Mouse (Mus musculus): ENCODE results near the gene Prpsap1. TPM values are rescaled to one million over a fixed set of nuclear protein-coding genes. Genes with fewer than 3 reads are reported as not detected.

The Prpsap1 gene
- polyA plus RNA-seq, 1 experiment, result 112 TPM

DNA sequence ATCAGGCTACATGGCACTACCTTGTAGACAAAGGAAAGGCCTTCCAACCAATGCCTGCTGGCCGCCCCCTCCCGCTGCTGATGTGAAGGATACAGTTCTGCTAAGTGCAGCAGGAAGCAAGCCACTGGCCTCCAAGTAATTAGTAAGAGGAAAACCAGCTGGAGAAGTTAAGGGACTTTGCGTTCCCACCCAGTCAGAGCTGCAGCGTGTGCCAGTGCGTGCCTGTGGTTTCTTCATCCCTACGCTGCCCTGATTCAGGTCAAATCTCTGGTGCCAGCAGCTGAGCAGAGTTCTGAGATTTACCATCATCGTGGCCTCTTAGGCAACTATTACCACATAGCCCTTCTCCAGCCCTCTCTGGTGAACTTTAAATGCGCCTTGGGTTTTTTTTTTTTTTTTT lies 24.5 kb upstream of the Prpsap1 start:
- TF ChIP-seq POLR2A (IDR thresholded peaks at IDR 0.05; ENCODE audit: low read depth, low read length) (no peak), CTCF (IDR thresholded peaks at IDR 0.05; ENCODE audit: borderline replicate concordance, insufficient read depth, low read length) (no peak)
- no peak overlapping the region for H3K27ac ChIP-seq (ENCODE audit: insufficient read depth, low read length)
- H3K4me1 ChIP-seq (ENCODE audit: control insufficient read depth, insufficient read depth, low read length), result peaks cover 8% of the 10 kb centered on the region

DNA sequence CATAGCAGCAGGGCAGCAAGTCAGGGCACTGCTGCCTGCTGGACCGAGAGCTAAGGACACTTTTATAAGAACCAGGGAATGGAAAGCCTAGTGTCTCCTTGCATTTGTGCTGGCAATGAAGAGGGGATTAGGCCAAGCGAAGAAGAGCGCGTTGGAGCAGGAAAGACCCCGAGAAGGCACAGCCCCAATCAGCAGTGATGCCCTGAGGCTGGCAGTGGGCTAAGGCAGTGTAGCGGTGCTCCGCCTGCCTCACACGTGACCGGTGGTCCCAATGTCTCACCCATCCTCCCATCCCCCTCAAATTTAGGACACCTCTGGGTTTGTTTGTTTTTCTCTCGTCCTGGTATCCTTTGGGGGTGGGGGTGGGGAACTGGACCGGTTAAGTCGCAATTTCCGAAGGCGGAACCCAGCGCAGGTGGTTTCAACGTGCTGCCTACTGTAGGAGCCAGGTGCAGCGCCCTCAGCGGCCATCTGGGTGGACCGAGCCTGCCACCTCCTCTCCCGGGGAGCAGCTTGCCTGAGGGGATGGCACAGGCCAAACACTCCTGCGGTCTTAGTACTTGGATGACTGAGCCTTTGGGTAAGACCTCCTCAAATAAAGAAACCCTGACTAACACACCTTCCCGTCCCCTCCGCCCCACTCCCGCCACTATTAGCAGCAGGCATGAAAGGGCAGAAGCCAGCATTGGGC lies 21.5 kb upstream of the Prpsap1 start:
- no peak overlapping the region for H3K4me3 ChIP-seq (ENCODE audit: insufficient read depth, low read length)

More for the DNA sequence above, 24.5 kb upstream of the Prpsap1 start:
- no peak overlapping the region for H3K4me3 ChIP-seq (ENCODE audit: insufficient read depth, low read length)

DNA sequence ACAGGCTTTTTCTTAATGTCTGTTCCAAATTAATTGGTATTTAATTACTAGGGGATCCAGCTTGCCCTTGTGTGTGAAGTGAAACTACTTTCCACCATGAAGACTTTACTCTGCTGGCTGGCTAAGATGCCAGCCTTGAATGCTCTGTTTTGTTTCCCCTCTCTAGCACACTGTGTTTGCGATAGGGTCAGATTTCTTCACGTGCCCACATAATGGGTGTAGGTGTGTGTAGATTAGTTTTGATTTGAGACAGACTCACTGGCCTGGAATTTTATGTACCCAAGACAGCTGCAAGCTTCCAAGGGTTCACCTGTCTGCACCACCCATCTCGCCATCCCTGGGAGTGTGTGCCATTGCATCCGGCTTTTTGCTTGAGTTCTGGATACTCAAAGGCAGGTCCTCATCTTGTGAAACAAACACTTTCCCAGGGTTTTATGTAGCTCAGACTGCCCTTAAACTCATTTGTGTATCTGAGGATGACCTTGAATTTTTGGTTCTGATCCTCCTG lies 19.6 kb upstream of the Prpsap1 start:
- H3K4me3 ChIP-seq (ENCODE audit: insufficient read depth, low read length), result no peak overlapping the region
- H3K4me1 ChIP-seq (ENCODE audit: control insufficient read depth, insufficient read depth, low read length), result no peaks in the 10 kb centered on the region
- H3K27ac ChIP-seq (ENCODE audit: insufficient read depth, low read length), result no peak overlapping the region
- TF ChIP-seq POLR2A (IDR thresholded peaks at IDR 0.05; ENCODE audit: low read depth, low read length) (no peak), CTCF (IDR thresholded peaks at IDR 0.05; ENCODE audit: borderline replicate concordance, insufficient read depth, low read length) (no peak)

More for the DNA sequence above, 21.5 kb upstream of the Prpsap1 start:
- no peak for TF ChIP-seq CTCF (IDR thresholded peaks at IDR 0.05; ENCODE audit: borderline replicate concordance, insufficient read depth, low read length)
- Histone ChIP-seq H3K27ac (ENCODE audit: insufficient read depth, low read length) (no peak overlapping the region), H3K4me1 (ENCODE audit: control insufficient read depth, insufficient read depth, low read length) (no peaks in the 10 kb centered on the region)

DNA sequence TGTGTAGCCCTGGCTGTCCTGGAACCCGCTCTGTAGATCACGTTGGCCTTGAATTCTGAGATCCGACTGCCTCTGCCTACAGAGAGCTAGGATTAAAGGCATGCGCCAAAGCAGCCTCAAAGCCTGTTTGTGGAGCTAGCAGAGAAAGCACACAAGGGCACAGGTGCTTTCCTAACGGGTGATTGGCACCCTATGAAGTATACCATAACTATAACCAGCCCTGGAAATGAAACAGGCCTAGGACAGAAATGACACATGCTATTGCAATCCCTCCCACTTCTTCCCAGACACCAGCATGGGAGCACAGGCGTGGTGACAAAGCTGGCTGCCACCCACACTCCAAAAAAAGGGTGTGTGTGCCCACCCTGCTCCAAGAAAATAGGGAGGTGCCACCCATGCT lies 19.0 kb upstream of the Prpsap1 start:
- Histone ChIP-seq H3K27ac (ENCODE audit: insufficient read depth, low read length) (no peak overlapping the region), H3K4me3 (ENCODE audit: insufficient read depth, low read length) (no peak overlapping the region), H3K4me1 (ENCODE audit: control insufficient read depth, insufficient read depth, low read length) (no peaks in the 10 kb centered on the region)
- TF ChIP-seq CTCF (IDR thresholded peaks at IDR 0.05; ENCODE audit: borderline replicate concordance, insufficient read depth, low read length), result no peak
- TF ChIP-seq POLR2A (IDR thresholded peaks at IDR 0.05; ENCODE audit: low read depth, low read length), result no peak

DNA sequence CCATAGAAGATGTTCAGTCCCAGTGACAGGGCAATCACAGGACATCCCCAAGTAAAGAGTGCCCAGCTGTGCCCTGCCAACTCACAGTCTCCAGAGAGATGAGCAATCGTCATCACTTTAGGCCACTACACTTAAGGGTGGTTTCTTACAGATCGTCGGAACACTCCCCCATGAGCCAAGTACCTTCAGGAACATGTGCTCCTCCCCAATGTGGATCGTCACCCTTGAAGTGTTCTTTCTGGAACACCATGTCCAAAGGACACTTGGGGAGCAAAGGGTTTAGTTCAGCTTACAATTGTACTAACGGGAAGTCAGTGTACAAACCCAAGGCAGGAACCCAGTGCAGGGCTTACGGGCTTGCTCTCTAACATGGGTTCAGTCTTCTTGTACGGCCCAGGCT lies 18.2 kb upstream of the Prpsap1 start:
- H3K4me3 ChIP-seq (ENCODE audit: insufficient read depth, low read length), result no peak overlapping the region
- no peaks in the 10 kb centered on the region for H3K4me1 ChIP-seq (ENCODE audit: control insufficient read depth, insufficient read depth, low read length)
- no peak overlapping the region for H3K27ac ChIP-seq (ENCODE audit: insufficient read depth, low read length)
- TF ChIP-seq CTCF (IDR thresholded peaks at IDR 0.05; ENCODE audit: borderline replicate concordance, insufficient read depth, low read length), result no peak
- TF ChIP-seq POLR2A (IDR thresholded peaks at IDR 0.05; ENCODE audit: low read depth, low read length), result no peak

DNA sequence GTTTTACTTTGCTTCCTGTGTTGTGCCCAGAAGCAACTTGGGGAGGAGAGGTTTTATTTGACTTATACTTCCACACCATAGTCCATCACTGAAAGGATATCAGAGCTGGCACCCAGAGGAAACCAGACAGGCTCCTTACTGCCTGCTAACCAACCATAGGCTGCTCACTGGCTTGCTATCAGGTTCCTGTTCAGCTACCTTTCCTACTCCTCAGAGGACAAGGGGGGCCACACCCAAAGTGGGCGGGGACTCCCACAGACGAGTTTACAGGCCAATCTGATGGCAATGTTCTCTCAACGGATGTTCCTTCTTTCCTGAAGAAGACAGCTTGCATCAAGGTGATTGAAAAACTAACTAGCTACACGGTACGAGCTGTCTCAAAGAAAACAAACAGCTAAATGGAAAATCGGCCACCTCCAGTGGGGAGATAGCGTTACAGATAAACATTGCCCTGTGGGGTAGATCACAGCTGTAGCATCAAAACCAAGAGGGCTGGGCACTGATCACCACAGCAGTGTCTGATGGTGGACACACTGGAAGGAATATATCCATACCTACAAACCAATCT lies 17.4 kb upstream of the Prpsap1 start:
- TF ChIP-seq POLR2A (IDR thresholded peaks at IDR 0.05; ENCODE audit: low read depth, low read length) (no peak), CTCF (IDR thresholded peaks at IDR 0.05; ENCODE audit: borderline replicate concordance, insufficient read depth, low read length) (no peak)
- Histone ChIP-seq H3K4me1 (ENCODE audit: control insufficient read depth, insufficient read depth, low read length) (no peaks in the 10 kb centered on the region), H3K27ac (ENCODE audit: insufficient read depth, low read length) (no peak overlapping the region), H3K4me3 (ENCODE audit: insufficient read depth, low read length) (no peak overlapping the region)

DNA sequence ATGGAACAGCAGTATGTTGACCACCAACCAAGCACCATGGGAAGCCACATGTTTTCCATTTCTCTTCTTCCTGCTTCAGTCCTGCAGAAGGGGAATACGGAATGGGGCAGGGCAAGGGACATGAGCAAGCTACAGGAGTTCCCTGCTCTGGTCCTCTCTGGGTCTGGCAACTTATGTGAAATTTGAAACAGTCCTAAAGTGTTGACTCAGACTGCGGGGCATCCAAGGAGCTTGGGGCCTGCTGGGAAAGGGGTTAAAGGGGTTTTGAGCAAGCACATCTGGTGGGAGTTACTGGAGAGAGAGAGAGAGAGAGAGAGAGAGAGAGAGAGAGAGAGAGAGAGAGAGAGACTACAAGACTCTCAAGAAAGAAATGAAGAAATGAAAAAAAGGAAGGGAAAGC lies 14.7 kb upstream of the Prpsap1 start:
- no peak overlapping the region for H3K4me3 ChIP-seq (ENCODE audit: insufficient read depth, low read length)
- TF ChIP-seq CTCF (IDR thresholded peaks at IDR 0.05; ENCODE audit: borderline replicate concordance, insufficient read depth, low read length), result no peak
- TF ChIP-seq POLR2A (IDR thresholded peaks at IDR 0.05; ENCODE audit: low read depth, low read length), result no peak
- H3K27ac ChIP-seq (ENCODE audit: insufficient read depth, low read length), result no peak overlapping the region
- H3K4me1 ChIP-seq (ENCODE audit: control insufficient read depth, insufficient read depth, low read length), result no peaks in the 10 kb centered on the region

DNA sequence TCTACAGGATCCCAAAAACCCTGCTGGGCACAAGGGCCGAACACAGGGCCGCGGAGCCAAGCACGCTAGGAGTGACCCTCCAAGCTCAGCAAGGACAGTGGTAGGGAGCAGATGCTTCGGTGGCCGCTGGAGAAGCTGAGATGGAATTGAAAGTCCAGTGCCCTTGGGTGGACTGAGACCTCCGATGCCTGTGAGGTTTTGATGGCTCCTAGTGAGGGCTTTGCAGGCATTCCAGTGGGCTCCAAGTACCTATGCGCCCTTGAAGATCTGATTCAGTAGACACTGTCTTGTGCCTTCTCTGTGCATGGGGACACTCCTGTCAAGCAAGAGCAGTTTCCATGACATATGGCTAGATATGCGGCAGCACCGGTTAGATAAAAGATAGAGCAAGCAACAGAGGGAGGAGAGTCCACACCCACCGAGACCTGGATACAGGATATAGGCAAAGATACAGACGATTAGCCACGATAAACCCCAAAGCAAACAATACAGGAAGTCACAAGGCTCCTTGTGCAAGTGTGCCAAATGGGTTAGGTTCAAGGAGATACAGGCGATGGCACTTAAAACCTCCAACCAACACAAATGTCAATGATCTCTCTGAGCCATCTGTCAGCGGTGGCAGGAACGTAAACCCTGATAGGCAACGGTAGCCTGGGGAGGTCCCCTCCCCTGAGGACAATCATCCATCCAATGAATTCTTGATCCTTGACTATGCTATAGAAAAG lies 12.3 kb upstream of the Prpsap1 start:
- TF ChIP-seq POLR2A (IDR thresholded peaks at IDR 0.05; ENCODE audit: low read depth, low read length), result no peak
- TF ChIP-seq CTCF (IDR thresholded peaks at IDR 0.05; ENCODE audit: borderline replicate concordance, insufficient read depth, low read length), result no peak
- Histone ChIP-seq H3K27ac (ENCODE audit: insufficient read depth, low read length) (no peak overlapping the region), H3K4me1 (ENCODE audit: control insufficient read depth, insufficient read depth, low read length) (no peaks in the 10 kb centered on the region), H3K4me3 (ENCODE audit: insufficient read depth, low read length) (no peak overlapping the region)

DNA sequence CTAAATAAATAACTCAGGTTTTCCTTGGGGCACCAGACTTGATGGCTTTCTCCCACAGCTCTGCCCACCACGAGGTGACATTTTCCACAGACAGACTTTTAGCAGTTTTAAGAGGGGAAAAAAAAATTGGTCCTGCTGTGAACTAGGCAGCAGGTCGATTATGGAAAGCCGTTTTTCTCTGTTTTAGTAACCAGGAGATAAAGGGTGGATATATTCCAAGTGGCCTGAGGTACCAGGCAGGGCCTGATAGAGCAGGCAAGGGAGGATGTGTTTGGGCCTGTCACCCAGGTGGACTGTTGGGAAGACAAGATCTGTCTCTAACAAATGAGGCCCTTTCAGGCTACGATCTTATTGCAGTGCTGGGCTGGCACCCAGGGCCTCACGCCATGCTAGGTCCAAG lies 11.6 kb upstream of the Prpsap1 start:
- H3K4me1 ChIP-seq (ENCODE audit: control insufficient read depth, insufficient read depth, low read length), result no peaks in the 10 kb centered on the region
- TF ChIP-seq POLR2A (IDR thresholded peaks at IDR 0.05; ENCODE audit: low read depth, low read length), result no peak
- no peak for TF ChIP-seq CTCF (IDR thresholded peaks at IDR 0.05; ENCODE audit: borderline replicate concordance, insufficient read depth, low read length)
- no peak overlapping the region for H3K4me3 ChIP-seq (ENCODE audit: insufficient read depth, low read length)
- H3K27ac ChIP-seq (ENCODE audit: insufficient read depth, low read length), result no peak overlapping the region

DNA sequence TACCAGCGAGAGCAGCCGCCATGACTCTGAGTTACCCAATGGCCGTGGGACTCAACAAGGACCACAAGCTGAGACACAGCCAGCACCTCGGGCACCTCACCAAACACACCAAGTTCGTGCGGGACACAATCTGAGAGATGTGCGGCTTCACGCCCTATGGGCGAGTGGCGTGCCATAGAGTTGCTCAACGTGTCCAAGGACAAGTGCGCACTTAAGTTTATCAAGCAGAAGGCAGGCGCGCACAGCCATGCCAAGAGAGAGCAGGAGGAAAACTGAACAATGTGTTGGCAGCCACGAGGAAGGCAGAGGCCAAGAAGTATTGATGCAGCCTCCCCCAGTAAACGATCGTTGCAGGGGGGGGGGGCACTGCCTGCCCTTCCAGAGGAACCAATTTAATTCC lies 10.5 kb upstream of the Prpsap1 start:
- Histone ChIP-seq H3K27ac (ENCODE audit: insufficient read depth, low read length) (no peak overlapping the region), H3K4me3 (ENCODE audit: insufficient read depth, low read length) (no peak overlapping the region), H3K4me1 (ENCODE audit: control insufficient read depth, insufficient read depth, low read length) (no peaks in the 10 kb centered on the region)
- TF ChIP-seq POLR2A (IDR thresholded peaks at IDR 0.05; ENCODE audit: low read depth, low read length) (no peak), CTCF (IDR thresholded peaks at IDR 0.05; ENCODE audit: borderline replicate concordance, insufficient read depth, low read length) (no peak)

Measured in embryonic fibroblast, embryonic 13.5 days (primary cell).